Mouse (Mus musculus): ENCODE measurements around the gene Cstb. TPM values are rescaled to one million over a fixed set of nuclear protein-coding genes. Genes with fewer than 3 reads are reported as not detected.
A peak's percentile ranks its signal among the peaks of the same experiment; 100 is the strongest.
"Not testable (repeated sequence)": the region's sequence is repeated elsewhere in the genome, so short reads cannot be mapped to it uniquely, and the experiment has no call there.

The Cstb gene
- total RNA-seq, 2 experiments from 2014 or later: 13.6 to 13.8 TPM

- intact Hi-C loops (cut with DNase I): loop anchor here (5.0 kb wide), 1 partner anchor 231 kb away; no protein-coding TSS in a partner anchor
- no peak for DNase-seq
Observed at GRCm38 (mm10) chr10:78413152-78413520, 12.3 kb upstream of the Cstb start.

GRCm38 (mm10) chr10:78414936-78415335 lies 10.5 kb upstream of the Cstb start:
- not testable (repeated sequence) for DNase-seq
- intact Hi-C loops (cut with DNase I): loop anchor here (5.0 kb wide), 1 partner anchor 233 kb away; no protein-coding TSS in a partner anchor

GRCm38 (mm10) chr10:78417888-78418287 lies 7.6 kb upstream of the Cstb start:
- DNase-seq: no peak
- intact Hi-C loops (cut with DNase I): no loop called here

GRCm38 (mm10) chr10:78418791-78419190 lies 6.7 kb upstream of the Cstb start:
- intact Hi-C loops (cut with DNase I): no loop called here
- DNase-seq: no peak

- no peak for DNase-seq
- intact Hi-C loops (cut with DNase I): no loop called here
Observed at GRCm38 (mm10) chr10:78420929-78421328, 4.5 kb upstream of the Cstb start.

- intact Hi-C loops (cut with DNase I): no loop called here
- DNase-seq: no peak
Observed at GRCm38 (mm10) chr10:78422614-78423013, 2.9 kb upstream of the Cstb start.

- intact Hi-C loops (cut with DNase I): no loop called here
- DNase-seq: no peak
Observed at GRCm38 (mm10) chr10:78426117-78426735, 757 bp downstream of the Cstb start.

- no peak for DNase-seq
- intact Hi-C loops (cut with DNase I): no loop called here
Observed at GRCm38 (mm10) chr10:78428070-78428469, 2.6 kb downstream of the Cstb start.

- intact Hi-C loops (cut with DNase I): no loop called here
- DNase-seq: no peak
Observed at GRCm38 (mm10) chr10:78429180-78429579, 3.7 kb downstream of the Cstb start.

- intact Hi-C loops (cut with DNase I): no loop called here
Observed at GRCm38 (mm10) chr10:78429776-78430175, 4.3 kb downstream of the Cstb start.

GRCm38 (mm10) chr10:78432853-78433252 lies 7.4 kb downstream of the Cstb start:
- no peak for DNase-seq
- intact Hi-C loops (cut with DNase I): no loop called here

More at GRCm38 (mm10) chr10:78429776-78430175, 4.3 kb downstream of the Cstb start:
- no peak for DNase-seq

- DNase-seq: peak; percentile 68 to 71
- intact Hi-C loops (cut with DNase I): loop anchor here (5.0 kb wide), 1 partner anchor 49 kb away; no protein-coding TSS in a partner anchor
Observed at GRCm38 (mm10) chr10:78438094-78438493, 12.6 kb downstream of the Cstb start.

- no peak for DNase-seq
- intact Hi-C loops (cut with DNase I): loop anchor here (5.0 kb wide), 1 partner anchor 48 kb away; no protein-coding TSS in a partner anchor
Observed at GRCm38 (mm10) chr10:78439550-78439949, 14.1 kb downstream of the Cstb start.

GRCm38 (mm10) chr10:78439990-78440389 lies 14.5 kb downstream of the Cstb start:
- intact Hi-C loops (cut with DNase I): loop anchor here (5.0 kb wide), 1 partner anchor 47 kb away; no protein-coding TSS in a partner anchor
- DNase-seq: no peak

GRCm38 (mm10) chr10:78440812-78441211 lies 15.3 kb downstream of the Cstb start:
- intact Hi-C loops (cut with DNase I): no loop called here
- no peak for DNase-seq

GRCm38 (mm10) chr10:78441606-78442005 lies 16.1 kb downstream of the Cstb start:
- DNase-seq: no peak
- intact Hi-C loops (cut with DNase I): no loop called here

- intact Hi-C loops (cut with DNase I): no loop called here
- DNase-seq: no peak
Observed at GRCm38 (mm10) chr10:78442292-78442691, 16.8 kb downstream of the Cstb start.

- intact Hi-C loops (cut with DNase I): no loop called here
- no peak for DNase-seq
Observed at GRCm38 (mm10) chr10:78446195-78446594, 20.7 kb downstream of the Cstb start.

GRCm38 (mm10) chr10:78447396-78447795 lies 21.9 kb downstream of the Cstb start:
- DNase-seq: no peak
- intact Hi-C loops (cut with DNase I): no loop called here

- DNase-seq: no peak
- intact Hi-C loops (cut with DNase I): no loop called here
Observed at GRCm38 (mm10) chr10:78450761-78451160, 25.3 kb downstream of the Cstb start.

GRCm38 (mm10) chr10:78452641-78453040 lies 27.2 kb downstream of the Cstb start:
- DNase-seq: no peak
- intact Hi-C loops (cut with DNase I): no loop called here

GRCm38 (mm10) chr10:78456696-78457095 lies 31.2 kb downstream of the Cstb start:
- intact Hi-C loops (cut with DNase I): no loop called here
- no peak for DNase-seq
